Mouse (Mus musculus) urinary bladder, postnatal 10 days (tissue): ENCODE data around the gene Mpc1.
"Not testable (repeated sequence)": the region's sequence is repeated elsewhere in the genome, so short reads cannot be mapped to it uniquely, and the experiment has no call there.

Source experiments
- DNase-seq: peaks from one replicate; pipeline ENCODE4 v3.0.0; 2022; ENCODE audit warnings: low spot score

Gene Mpc1

GRCm38 (mm10) chr17:8282821-8283525 is at the start of gene Mpc1:
TSS of gene Mpc1 (plus strand) at chr17:8282904.
- DNase-seq, result no peak

- no peak for DNase-seq
Observed at GRCm38 (mm10) chr17:8233618-8234214, 49.0 kb upstream of the Mpc1 start.

GRCm38 (mm10) chr17:8234537-8234936 is 48.2 kb upstream of the Mpc1 start:
- no peak for DNase-seq

- DNase-seq, result no peak
Observed at GRCm38 (mm10) chr17:8235743-8236142, 47.0 kb upstream of the Mpc1 start, which contains the start of gene Ccr6. TSS of gene Ccr6 (plus strand) at chr17:8236043.

GRCm38 (mm10) chr17:8238012-8238710 is 44.5 kb upstream of the Mpc1 start:
- no peak for DNase-seq

- no peak for DNase-seq
Observed at GRCm38 (mm10) chr17:8239561-8239960, 43.1 kb upstream of the Mpc1 start.

- DNase-seq, result no peak
Observed at GRCm38 (mm10) chr17:8240517-8240916, 42.2 kb upstream of the Mpc1 start.

- no peak for DNase-seq
Observed at GRCm38 (mm10) chr17:8241645-8242044, 41.1 kb upstream of the Mpc1 start.

GRCm38 (mm10) chr17:8242186-8242585 is 40.5 kb upstream of the Mpc1 start:
- DNase-seq, result no peak

- DNase-seq, result no peak
Observed at GRCm38 (mm10) chr17:8244124-8244523, 38.6 kb upstream of the Mpc1 start.

GRCm38 (mm10) chr17:8246102-8246754 is 36.5 kb upstream of the Mpc1 start:
- no peak for DNase-seq

- no peak for DNase-seq
Observed at GRCm38 (mm10) chr17:8251704-8252103, 31.0 kb upstream of the Mpc1 start.

- no peak for DNase-seq
Observed at GRCm38 (mm10) chr17:8254268-8254667, 28.4 kb upstream of the Mpc1 start.

GRCm38 (mm10) chr17:8254914-8255313 is 27.8 kb upstream of the Mpc1 start:
- DNase-seq, result no peak

GRCm38 (mm10) chr17:8255583-8255982 is 27.1 kb upstream of the Mpc1 start:
- no peak for DNase-seq

- no peak for DNase-seq
Observed at GRCm38 (mm10) chr17:8256982-8257381, 25.7 kb upstream of the Mpc1 start.

- not testable (repeated sequence) for DNase-seq
Observed at GRCm38 (mm10) chr17:8264638-8265037, 18.1 kb upstream of the Mpc1 start.

- DNase-seq, result no peak
Observed at GRCm38 (mm10) chr17:8272054-8272749, 10.5 kb upstream of the Mpc1 start.

- no peak for DNase-seq
Observed at GRCm38 (mm10) chr17:8272951-8273350, 9.8 kb upstream of the Mpc1 start.

- DNase-seq, result no peak
Observed at GRCm38 (mm10) chr17:8276071-8276470, 6.6 kb upstream of the Mpc1 start.

GRCm38 (mm10) chr17:8276680-8277079 is 6.0 kb upstream of the Mpc1 start:
- no peak for DNase-seq

GRCm38 (mm10) chr17:8277266-8277665 is 5.4 kb upstream of the Mpc1 start:
- DNase-seq, result no peak
